Mouse (Mus musculus) neural tube, embryonic 13.5 days (tissue): ENCODE results near the gene Kmt2d. TPM values are rescaled to one million over a fixed set of nuclear protein-coding genes. Genes with fewer than 3 reads are reported as not detected.
"Not testable (repeated sequence)": the region's sequence is repeated elsewhere in the genome, so short reads cannot be mapped to it uniquely, and the experiment has no call there.

Experiments used
- ATAC-seq: fragments of 200-750 bp; cut with Nextera tagmentation; 2 replicates; pipeline ENCODE4 v1.8.0; 2017; ENCODE audit warnings: low read depth, mild to moderate bottlenecking, moderate TSS enrichment, moderate library complexity
- H3K27ac ChIP-seq: fragments of 300-500 bp; sonication (generic); replicated peaks from 2 replicates; pipeline ENCODE4 v1.5.1; 2015; ENCODE audit warnings: moderate library complexity, mild to moderate bottlenecking, inconsistent platforms
- H3K27me3 ChIP-seq: fragments of 300-500 bp; sonication (generic); 2 replicates; pipeline ENCODE4 v1.6.1; 2015; ENCODE audit warnings: mild to moderate bottlenecking, inconsistent platforms
- H3K36me3 ChIP-seq: fragments of 300-500 bp; sonication (generic); 2 replicates; pipeline ENCODE4 v1.6.1; 2015; ENCODE audit warnings: mild to moderate bottlenecking, inconsistent platforms
- H3K4me1 ChIP-seq: fragments of 300-500 bp; sonication (generic); replicated peaks from 2 replicates; pipeline ENCODE4 v1.6.1; 2015; ENCODE audit warnings: inconsistent platforms
- H3K4me2 ChIP-seq: fragments of 300-500 bp; sonication (generic); 2 replicates; pipeline ENCODE4 v1.6.1; 2015; ENCODE audit warnings: inconsistent platforms, mild to moderate bottlenecking, moderate library complexity
- H3K4me3 ChIP-seq: fragments of 300-500 bp; sonication (generic); 2 replicates; pipeline ENCODE4 v1.5.1; 2015; ENCODE audit warnings: mild to moderate bottlenecking, inconsistent platforms
- H3K9ac ChIP-seq: fragments of 300-500 bp; sonication (generic); 2 replicates; pipeline ENCODE4 v1.6.1; 2015; ENCODE audit warnings: moderate library complexity, mild to moderate bottlenecking, inconsistent platforms
- H3K9me3 ChIP-seq: fragments of 300-500 bp; sonication (generic); 2 replicates; pipeline ENCODE4 v1.6.1; 2016; ENCODE audit warnings: inconsistent platforms
- WGBS: fragments of 180-500 bp; shearing (Covaris S2); methylation state at CpG from one replicate; pipeline ENCODE4 v1.1.7; 2015; 5-methylcytosine and 5-hydroxymethylcytosine counted together
- polyA plus RNA-seq: library from polyadenylated mRNA; unstranded; fragments of >200 nt; fragmentation: Nextera tagmentation; extraction: Ambion mirVana; gene quantifications from 2 replicates; pipeline ENCODE4 v1.2.1, GENCODE M21; 2015

The Kmt2d gene
- polyA plus RNA-seq, 1 experiment from 2014 or later: 9.7 TPM

GRCm38 (mm10) chr15:98832161-98833058 lies 38.6 kb downstream of the Kmt2d start:
- WGBS: 60% methylated on average over 12 of the region's 12 CpGs
- Histone ChIP-seq H3K36me3 (peaks cover 48% of the 10 kb centered on the region), H3K4me2 (peak overlapping the region; percentile 73), H3K9me3 (no peaks in the 10 kb centered on the region), H3K4me3 (no peak overlapping the region; the same call in 1 of the 2 replicates), H3K27ac (peak overlapping the region; percentile 91; the same call in 1 of the 2 replicates), H3K4me1 (peaks cover 21% of the 10 kb centered on the region), H3K9ac (no peak overlapping the region), H3K27me3 (no peaks in the 10 kb centered on the region)
- ATAC-seq: no peak

GRCm38 (mm10) chr15:98831684-98832035 lies 39.3 kb downstream of the Kmt2d start:
- WGBS: 15% methylated on average over 9 of the region's 9 CpGs
- Histone ChIP-seq H3K4me2 (peak overlapping the region; percentile 73), H3K9ac (peak overlapping the region; percentile 91), H3K9me3 (no peaks in the 10 kb centered on the region), H3K27ac (peak overlapping the region; percentile 91), H3K27me3 (no peaks in the 10 kb centered on the region), H3K4me3 (peak overlapping the region; percentile 71), H3K4me1 (peaks cover 21% of the 10 kb centered on the region), H3K36me3 (peaks cover 40% of the 10 kb centered on the region)
- ATAC-seq: peak; percentile 34; the same call in 1 of the 2 replicates

- Histone ChIP-seq H3K4me3 (peak within 1 kb of the TSS; percentile 71), H3K4me2 (peak within 1 kb of the TSS; percentile 73), H3K9me3 (no peaks in the 10 kb centered on the region), H3K9ac (peak within 1 kb of the TSS; percentile 91), H3K36me3 (peaks cover 34% of the 10 kb centered on the region), H3K27ac (peak within 1 kb of the TSS; percentile 91), H3K27me3 (no peaks in the 10 kb centered on the region), H3K4me1 (peaks cover 21% of the 10 kb centered on the region)
- peak; percentile 98 for ATAC-seq
- WGBS: under 1% methylated on average over 61 of the region's 66 CpGs
Observed at GRCm38 (mm10) chr15:98830736-98831683, 40.0 kb downstream of the Kmt2d start, which contains the start of gene Prkag1. TSS of gene Prkag1 (minus strand) at chr15:98831521.

- Histone ChIP-seq H3K9ac (no peak overlapping the region), H3K36me3 (peaks cover 26% of the 10 kb centered on the region), H3K9me3 (no peaks in the 10 kb centered on the region), H3K4me2 (no peak overlapping the region), H3K27me3 (no peaks in the 10 kb centered on the region), H3K4me3 (no peak overlapping the region), H3K4me1 (peaks cover 21% of the 10 kb centered on the region), H3K27ac (no peak overlapping the region)
- ATAC-seq: no peak
- WGBS: 92% methylated on average over 7 of the region's 7 CpGs
Observed at GRCm38 (mm10) chr15:98827611-98828011, 43.4 kb downstream of the Kmt2d start.

- Histone ChIP-seq H3K9me3 (no peaks in the 10 kb centered on the region), H3K27ac (no peak overlapping the region), H3K27me3 (no peaks in the 10 kb centered on the region), H3K36me3 (peaks cover 50% of the 10 kb centered on the region), H3K4me2 (no peak overlapping the region), H3K9ac (no peak overlapping the region), H3K4me1 (no peaks in the 10 kb centered on the region), H3K4me3 (no peak overlapping the region)
- 75% methylated on average over 3 of the region's 3 CpGs for WGBS
- no peak for ATAC-seq
Observed at GRCm38 (mm10) chr15:98823434-98823833, 47.6 kb downstream of the Kmt2d start.

- H3K9me3 ChIP-seq: no peaks in the 10 kb centered on the region
- no peak overlapping the region for H3K27ac ChIP-seq
- no peak overlapping the region for H3K9ac ChIP-seq
- no peak overlapping the region for H3K4me2 ChIP-seq
- H3K4me3 ChIP-seq: no peak overlapping the region
- H3K36me3 ChIP-seq: peaks cover 50% of the 10 kb centered on the region
- no peaks in the 10 kb centered on the region for H3K27me3 ChIP-seq
- no peaks in the 10 kb centered on the region for H3K4me1 ChIP-seq
- 96% methylated on average over 5 of the region's 5 CpGs for WGBS
- no peak for ATAC-seq
Observed at GRCm38 (mm10) chr15:98822147-98822546, 48.9 kb downstream of the Kmt2d start.

- 30% methylated on average over 10 of the region's 10 CpGs for WGBS
- ATAC-seq: no peak
- no peaks in the 10 kb centered on the region for H3K4me1 ChIP-seq
Observed at GRCm38 (mm10) chr15:98821403-98821802, 49.6 kb downstream of the Kmt2d start.

GRCm38 (mm10) chr15:98820937-98821336 lies 50.1 kb downstream of the Kmt2d start:
- ATAC-seq: no peak
- H3K27ac ChIP-seq: no peak overlapping the region
- H3K4me2 ChIP-seq: no peak overlapping the region
- H3K9me3 ChIP-seq: no peaks in the 10 kb centered on the region
- H3K4me1 ChIP-seq: no peaks in the 10 kb centered on the region
- H3K27me3 ChIP-seq: no peaks in the 10 kb centered on the region
- H3K9ac ChIP-seq: no peak overlapping the region
- H3K4me3 ChIP-seq: no peak overlapping the region
- H3K36me3 ChIP-seq: peaks cover 55% of the 10 kb centered on the region
- 92% methylated on average over 4 of the region's 4 CpGs for WGBS

More at GRCm38 (mm10) chr15:98821403-98821802, 49.6 kb downstream of the Kmt2d start:
- no peaks in the 10 kb centered on the region for H3K27me3 ChIP-seq
- H3K4me2 ChIP-seq: no peak overlapping the region
- H3K27ac ChIP-seq: no peak overlapping the region
- peaks cover 55% of the 10 kb centered on the region for H3K36me3 ChIP-seq
- H3K9me3 ChIP-seq: no peaks in the 10 kb centered on the region
- H3K9ac ChIP-seq: no peak overlapping the region
- no peak overlapping the region for H3K4me3 ChIP-seq

GRCm38 (mm10) chr15:98818171-98818570 lies 52.8 kb downstream of the Kmt2d start:
- H3K9ac ChIP-seq: no peak overlapping the region
- no peak overlapping the region for H3K4me3 ChIP-seq
- no peaks in the 10 kb centered on the region for H3K9me3 ChIP-seq
- WGBS: 93% methylated on average over 7 of the region's 7 CpGs
- no peak overlapping the region for H3K4me2 ChIP-seq
- H3K27me3 ChIP-seq: no peaks in the 10 kb centered on the region
- no peak for ATAC-seq
- no peak overlapping the region for H3K27ac ChIP-seq
- H3K4me1 ChIP-seq: no peaks in the 10 kb centered on the region
- peaks cover 58% of the 10 kb centered on the region for H3K36me3 ChIP-seq

GRCm38 (mm10) chr15:98812741-98813424 lies 58.1 kb downstream of the Kmt2d start:
- Histone ChIP-seq H3K9ac (no peak overlapping the region), H3K27me3 (peaks cover 33% of the 10 kb centered on the region), H3K9me3 (no peaks in the 10 kb centered on the region), H3K4me1 (peaks cover 11% of the 10 kb centered on the region), H3K27ac (no peak overlapping the region), H3K4me2 (no peak overlapping the region), H3K4me3 (no peak overlapping the region), H3K36me3 (peaks cover 48% of the 10 kb centered on the region)
- 87% methylated on average over 20 of the region's 20 CpGs for WGBS
- no peak for ATAC-seq

GRCm38 (mm10) chr15:98810212-98810611 lies 60.8 kb downstream of the Kmt2d start:
- not testable (repeated sequence) for H3K4me2 ChIP-seq

More at GRCm38 (mm10) chr15:98810212-98810611, 60.8 kb downstream of the Kmt2d start:
- not testable (repeated sequence) for ATAC-seq, H3K4me3 ChIP-seq, H3K27ac ChIP-seq, H3K9me3 ChIP-seq, H3K9ac ChIP-seq
- H3K4me1 ChIP-seq: peaks cover 38% of the 10 kb centered on the region
- H3K27me3 ChIP-seq: peaks cover 60% of the 10 kb centered on the region
- H3K36me3 ChIP-seq: peaks cover 37% of the 10 kb centered on the region
- WGBS: 71% methylated on average over 6 of the region's 6 CpGs
